Mouse (Mus musculus) liver, adult (tissue): ENCODE measurements around the gene Zfp14.

Experiments used
- GATA4 ChIP-seq: IDR thresholded peaks from 2 replicates; pipeline ENCODE4 v1.6.1; 2014; ENCODE audit warnings: mild to moderate bottlenecking, low read length; ENCODE audit not compliant: insufficient replicate concordance

Zfp14 gene

GRCm38 (mm10) chr7:30008020-30008690 is 43.0 kb downstream of the Zfp14 start:
- TF ChIP-seq GATA4 = no peak

DNA sequence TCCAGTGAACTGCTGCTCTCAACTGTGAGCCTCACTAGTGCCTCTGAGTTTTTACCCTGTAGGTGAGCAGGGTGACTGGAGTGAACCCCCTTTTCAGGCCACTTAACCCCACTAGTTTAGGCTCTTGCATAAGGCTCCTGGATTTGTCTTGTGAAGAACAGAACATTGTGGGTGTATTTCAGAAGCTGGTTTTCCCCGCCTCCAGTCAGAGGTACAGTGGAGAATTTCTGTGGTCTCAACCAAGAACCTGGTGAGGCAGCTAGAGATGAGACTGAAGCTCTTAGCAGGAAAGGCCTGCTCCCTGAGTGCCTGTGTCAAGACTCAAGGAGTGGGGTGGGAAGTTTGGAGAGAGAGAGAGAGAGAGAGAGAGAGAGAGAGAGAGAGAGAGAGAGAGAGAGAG is 43.6 kb downstream of the Zfp14 start:
- TF ChIP-seq GATA4 = no peak

- no peak for TF ChIP-seq GATA4
These were observed 50.6 kb downstream of the Zfp14 start for GRCm38 (mm10) chr7:30000601-30001000.

GRCm38 (mm10) chr7:29995134-29995533 is 56.0 kb downstream of the Zfp14 start:
- TF ChIP-seq GATA4 = no peak

- TF ChIP-seq GATA4 = no peak
These were observed 57.8 kb downstream of the Zfp14 start for GRCm38 (mm10) chr7:29993340-29993739.

DNA sequence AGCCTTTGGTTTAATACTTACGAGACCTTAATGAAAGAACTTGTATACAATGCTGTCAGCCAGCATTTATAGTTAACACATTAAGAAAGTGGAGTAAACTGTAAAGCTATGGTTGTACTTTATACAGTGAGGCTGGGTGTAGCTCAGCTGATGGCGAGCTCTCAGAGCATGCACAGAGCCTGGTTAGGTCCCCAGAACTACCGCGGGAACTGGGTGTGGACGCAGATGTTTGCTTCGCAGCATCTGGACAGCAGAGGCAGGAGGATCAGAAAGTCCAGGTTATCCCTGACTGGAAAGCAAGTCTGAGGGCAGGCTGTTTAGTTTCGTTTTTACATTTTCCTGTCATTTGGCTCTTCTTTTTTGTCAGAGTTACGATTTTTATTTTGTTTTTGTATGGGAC is 58.5 kb downstream of the Zfp14 start:
- no peak for TF ChIP-seq GATA4

DNA sequence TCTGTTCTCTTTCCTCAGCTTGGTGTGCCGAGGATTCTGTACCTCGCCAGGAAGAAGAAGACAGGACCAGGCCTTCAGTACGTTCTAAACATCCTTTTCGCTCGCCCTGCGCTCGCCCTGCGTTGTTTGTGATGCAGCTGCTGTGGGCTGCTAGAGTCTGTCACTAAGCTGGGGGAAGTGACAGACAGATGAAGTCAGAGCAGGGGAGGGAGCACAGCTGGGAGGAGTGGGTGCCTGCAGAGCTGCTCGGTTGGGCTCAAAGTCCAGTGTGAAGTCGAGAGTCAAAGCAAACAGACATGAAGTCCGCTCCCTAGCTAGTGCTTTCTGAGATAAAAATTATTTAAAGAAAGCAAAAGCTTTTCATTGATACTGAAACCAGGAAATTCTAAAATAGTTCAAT is 62.1 kb downstream of the Zfp14 start:
- no peak for TF ChIP-seq GATA4

DNA sequence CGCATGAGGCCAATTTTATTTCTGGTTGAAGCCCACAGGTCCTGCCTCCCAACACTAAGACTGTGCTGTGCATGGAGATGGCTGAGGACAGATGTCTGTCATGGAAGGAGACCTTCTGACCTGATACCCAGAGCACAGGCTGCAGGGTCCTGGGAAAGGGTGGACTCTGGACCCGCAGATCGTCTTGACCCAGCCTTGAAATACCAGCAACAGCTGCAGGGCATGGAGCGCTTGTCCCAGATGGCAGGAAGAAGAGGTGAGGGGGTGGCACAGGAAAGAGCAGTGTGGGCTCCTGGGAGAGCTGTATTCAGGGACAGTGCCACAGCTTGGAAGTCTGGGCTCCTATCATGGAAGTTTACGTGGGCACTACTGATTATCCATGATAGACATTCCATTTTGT is 63.6 kb downstream of the Zfp14 start:
- no peak for TF ChIP-seq GATA4
